Mouse (Mus musculus): ENCODE measurements around the gene Ess2.

- TF ChIP-seq POLR2A (IDR thresholded peaks at IDR 0.05; ENCODE audit: extremely low read depth, insufficient read depth, low read length) (no peak), CTCF (IDR thresholded peaks at IDR 0.05; ENCODE audit: extremely low read depth, insufficient read depth, low read length) (no peak)
Observed at GRCm38 (mm10) chr16:17950068-17950467, 38.9 kb upstream of the Ess2 start.

Measured in cortical plate, adult 2 months (tissue).